Mouse (Mus musculus) embryonic facial prominence, embryonic 13.5 days (tissue): ENCODE measurements around the gene Gng8. TPM values are rescaled to one million over a fixed set of nuclear protein-coding genes. Genes with fewer than 3 reads are reported as not detected.

Experiments used
- ATAC-seq: fragments of 200-750 bp; cut with Nextera tagmentation; 2 replicates; pipeline ENCODE4 v1.8.0; 2017; ENCODE audit warnings: low read depth; ENCODE audit not compliant: insufficient number of reproducible peaks, insufficient read depth, low FRiP score, low TSS enrichment
- H3K27ac ChIP-seq: fragments of 300-500 bp; sonication (generic); 2 replicates; pipeline ENCODE4 v1.5.1; 2015; ENCODE audit warnings: moderate library complexity, mild to moderate bottlenecking, inconsistent platforms
- H3K27me3 ChIP-seq: fragments of 300-500 bp; sonication (generic); 2 replicates; pipeline ENCODE4 v1.6.1; 2015; ENCODE audit warnings: mild to moderate bottlenecking, inconsistent platforms
- H3K36me3 ChIP-seq: fragments of 300-500 bp; sonication (generic); 2 replicates; pipeline ENCODE4 v1.6.1; 2015; ENCODE audit warnings: mild to moderate bottlenecking, inconsistent platforms
- H3K4me1 ChIP-seq: fragments of 300-500 bp; sonication (generic); 2 replicates; pipeline ENCODE4 v1.6.1; 2015; ENCODE audit warnings: inconsistent platforms
- H3K4me2 ChIP-seq: fragments of 300-500 bp; sonication (generic); 2 replicates; pipeline ENCODE4 v1.6.1; 2015; ENCODE audit warnings: moderate library complexity, mild to moderate bottlenecking, inconsistent platforms
- H3K4me3 ChIP-seq: fragments of 300-500 bp; sonication (generic); 2 replicates; pipeline ENCODE4 v1.5.1; 2015; ENCODE audit warnings: mild to moderate bottlenecking, inconsistent platforms
- H3K9ac ChIP-seq: fragments of 300-500 bp; sonication (generic); 2 replicates; pipeline ENCODE4 v1.6.1; 2015; ENCODE audit warnings: mild to moderate bottlenecking, inconsistent platforms
- H3K9me3 ChIP-seq: fragments of 300-500 bp; sonication (generic); 2 replicates; pipeline ENCODE4 v1.6.1; 2016; ENCODE audit warnings: inconsistent platforms
- WGBS: fragments of 180-500 bp; shearing (Covaris S2); methylation state at CpG from one replicate; pipeline ENCODE4 v1.1.7; 2015; ENCODE audit warnings: mixed read lengths; 5-methylcytosine and 5-hydroxymethylcytosine counted together
- polyA plus RNA-seq: library from polyadenylated mRNA; unstranded; fragments of >200 nt; fragmentation: Nextera tagmentation; extraction: Ambion mirVana; gene quantifications from 2 replicates; pipeline ENCODE4 v1.2.1, GENCODE M21; 2015

Gene Gng8
- polyA plus RNA-seq, 1 experiment from 2014 or later = 19.9 TPM

- no peaks in the 10 kb centered on the region for H3K9me3 ChIP-seq
- no peaks in the 10 kb centered on the region for H3K27me3 ChIP-seq
- ATAC-seq = peak; percentile 11; the same call in 1 of the 2 replicates
- peak overlapping the region; percentile 80 for H3K4me2 ChIP-seq
- peak overlapping the region; percentile 93 for H3K27ac ChIP-seq
- WGBS = 2% methylated on average over 13 of the region's 13 CpGs
- peaks cover 27% of the 10 kb centered on the region for H3K4me1 ChIP-seq
- peak overlapping the region; percentile 85 for H3K4me3 ChIP-seq
- peaks cover 31% of the 10 kb centered on the region for H3K36me3 ChIP-seq
- H3K9ac ChIP-seq = peak overlapping the region; percentile 91
These were observed 15.0 kb upstream of the Gng8 start for GRCm38 (mm10) chr7:16876608-16877007.

DNA sequence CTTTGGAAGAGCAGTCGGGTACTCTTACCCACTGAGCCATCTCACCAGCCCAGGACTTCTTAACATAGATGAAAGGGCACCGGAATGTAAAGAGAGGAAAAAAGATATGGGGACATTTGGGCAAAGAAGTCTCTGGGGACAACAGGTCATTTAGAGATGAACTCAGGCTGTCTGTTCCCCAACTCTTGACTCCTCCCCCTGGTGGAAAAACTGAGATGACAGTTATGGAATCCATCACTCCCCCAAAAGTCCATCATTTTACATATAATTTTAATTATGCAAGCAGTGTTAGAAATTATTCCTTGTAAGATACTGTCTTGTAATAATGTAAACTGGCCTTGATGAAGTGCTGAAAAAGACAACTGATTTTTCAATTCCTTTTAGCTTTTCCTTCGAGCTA lies 13.9 kb upstream of the Gng8 start:
- H3K9ac ChIP-seq = no peak overlapping the region
- H3K9me3 ChIP-seq = no peaks in the 10 kb centered on the region
- no peak for ATAC-seq
- no peak overlapping the region for H3K4me3 ChIP-seq
- H3K4me1 ChIP-seq = peaks cover 27% of the 10 kb centered on the region
- peaks cover 34% of the 10 kb centered on the region for H3K36me3 ChIP-seq
- no peaks in the 10 kb centered on the region for H3K27me3 ChIP-seq
- no peak overlapping the region for H3K27ac ChIP-seq
- H3K4me2 ChIP-seq = no peak overlapping the region
- WGBS = 78% methylated on average over 3 of the region's 3 CpGs

GRCm38 (mm10) chr7:16879796-16880547 lies 11.6 kb upstream of the Gng8 start:
- H3K9ac ChIP-seq = peak overlapping the region; percentile 16
- 23% methylated on average over 7 of the region's 9 CpGs for WGBS
- peaks cover 57% of the 10 kb centered on the region for H3K36me3 ChIP-seq
- no peak for ATAC-seq
- peaks cover under 1% of the 10 kb centered on the region; the same call in 1 of the 2 replicates for H3K27me3 ChIP-seq
- H3K27ac ChIP-seq = peak overlapping the region; percentile 74
- no peak overlapping the region for H3K4me3 ChIP-seq
- H3K4me1 ChIP-seq = peaks cover 25% of the 10 kb centered on the region
- H3K4me2 ChIP-seq = no peak overlapping the region
- peaks cover under 1% of the 10 kb centered on the region; the same call in 1 of the 2 replicates for H3K9me3 ChIP-seq

GRCm38 (mm10) chr7:16880615-16881014 lies 11.0 kb upstream of the Gng8 start:
- peak overlapping the region; percentile 16 for H3K9ac ChIP-seq
- H3K9me3 ChIP-seq = peaks cover 7% of the 10 kb centered on the region
- peaks cover 63% of the 10 kb centered on the region for H3K36me3 ChIP-seq
- 19% methylated on average over 5 of the region's 5 CpGs for WGBS
- H3K4me3 ChIP-seq = no peak overlapping the region
- peaks cover 25% of the 10 kb centered on the region for H3K4me1 ChIP-seq
- ATAC-seq = no peak
- H3K4me2 ChIP-seq = no peak overlapping the region
- H3K27ac ChIP-seq = peak overlapping the region; percentile 74
- peaks cover 4% of the 10 kb centered on the region; the same call in 1 of the 2 replicates for H3K27me3 ChIP-seq

GRCm38 (mm10) chr7:16883162-16883561 lies 8.4 kb upstream of the Gng8 start:
- WGBS = 94% methylated on average over 6 of the region's 6 CpGs
- Histone ChIP-seq H3K27ac (no peak overlapping the region), H3K27me3 (peaks cover 11% of the 10 kb centered on the region; the same call in 1 of the 2 replicates), H3K36me3 (peaks cover 84% of the 10 kb centered on the region), H3K9me3 (peaks cover 12% of the 10 kb centered on the region), H3K4me3 (no peak overlapping the region), H3K9ac (no peak overlapping the region), H3K4me2 (no peak overlapping the region), H3K4me1 (peaks cover 16% of the 10 kb centered on the region; the same call in 1 of the 2 replicates)
- no peak for ATAC-seq

DNA sequence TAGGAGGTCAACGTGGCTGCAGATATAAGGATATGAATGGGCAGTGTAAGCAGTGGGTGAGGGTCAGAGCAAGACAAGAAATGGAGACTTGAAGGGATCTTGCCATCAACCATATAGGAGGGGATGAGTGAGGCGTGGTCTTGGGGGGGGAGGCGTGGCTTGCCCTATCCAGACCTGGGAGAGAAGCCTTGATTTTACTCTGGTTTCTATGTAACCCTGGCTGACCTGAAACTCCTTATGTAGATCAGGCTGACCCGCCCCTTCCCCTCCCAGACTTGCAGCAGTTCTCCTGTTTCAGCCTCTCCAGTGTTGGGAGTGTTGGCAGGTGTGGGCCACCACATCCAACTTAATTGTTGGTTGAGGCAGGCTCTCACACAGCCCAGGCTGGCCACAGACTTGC lies 7.3 kb upstream of the Gng8 start:
- Histone ChIP-seq H3K9ac (no peak overlapping the region), H3K9me3 (peaks cover 12% of the 10 kb centered on the region), H3K36me3 (peaks cover 72% of the 10 kb centered on the region), H3K27ac (no peak overlapping the region), H3K4me1 (peaks cover 16% of the 10 kb centered on the region; the same call in 1 of the 2 replicates), H3K4me3 (no peak overlapping the region), H3K4me2 (no peak overlapping the region), H3K27me3 (peaks cover 11% of the 10 kb centered on the region; the same call in 1 of the 2 replicates)
- 45% methylated on average over 4 of the region's 4 CpGs for WGBS
- no peak for ATAC-seq

DNA sequence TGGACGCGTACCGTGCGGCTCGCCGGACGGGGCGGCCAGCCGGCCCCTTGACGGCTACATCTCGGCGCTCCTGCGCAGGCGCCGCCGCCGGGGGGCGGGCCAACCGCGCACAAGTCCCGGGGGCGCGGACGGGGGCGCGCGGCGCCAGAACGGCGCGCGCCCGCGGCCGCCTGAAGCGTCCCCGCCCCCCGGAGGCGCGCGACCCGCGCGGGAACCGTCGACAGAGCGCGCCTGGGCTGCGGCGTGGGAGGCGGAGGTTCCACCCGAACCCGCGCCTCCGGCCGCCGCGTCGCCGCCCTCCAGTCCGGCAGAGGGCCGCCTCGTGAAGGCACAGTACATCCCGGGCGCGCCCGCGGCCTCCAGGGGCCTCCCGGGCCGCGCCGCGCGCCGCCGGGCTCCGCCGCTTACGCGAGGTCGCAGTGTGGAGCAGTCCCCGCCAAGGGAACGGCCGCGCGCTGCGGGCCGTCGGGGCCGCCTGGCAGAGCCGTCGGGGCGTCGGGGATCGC lies 6.3 kb upstream of the Gng8 start:
- Histone ChIP-seq H3K4me2 (peak overlapping the region; percentile 48), H3K9me3 (peaks cover 12% of the 10 kb centered on the region), H3K27me3 (peaks cover 11% of the 10 kb centered on the region; the same call in 1 of the 2 replicates), H3K27ac (0 out of 2 replicates have a peak overlapping the region, but pooled peaks have one; percentile 12), H3K9ac (0 out of 2 replicates have a peak overlapping the region, but pooled peaks have one; percentile 11), H3K4me3 (peak overlapping the region; percentile 32), H3K4me1 (peaks cover 16% of the 10 kb centered on the region), H3K36me3 (peaks cover 70% of the 10 kb centered on the region)
- no peak for ATAC-seq
- WGBS = 16% methylated on average over 91 of the region's 95 CpGs

DNA sequence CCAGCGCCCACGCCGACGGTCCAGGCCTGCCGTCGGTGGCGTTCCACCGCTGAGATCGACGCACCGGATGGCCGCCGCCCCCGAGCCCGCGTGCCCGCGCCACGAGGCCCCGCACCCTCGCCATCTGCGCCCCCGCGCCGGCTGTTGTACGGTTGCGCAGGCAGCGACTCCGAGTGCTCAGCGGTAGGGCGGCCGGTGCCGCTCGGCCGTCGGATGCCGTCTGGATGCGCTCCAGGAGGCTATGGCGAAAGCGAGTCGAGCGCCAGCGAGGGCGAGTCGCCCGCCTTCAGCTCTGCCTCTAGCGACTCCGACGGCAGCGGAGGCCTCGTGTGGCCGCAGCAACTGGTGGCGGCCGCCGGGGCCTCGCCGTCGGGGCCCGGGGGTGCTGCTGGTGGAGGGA lies 5.7 kb upstream of the Gng8 start:
- Histone ChIP-seq H3K4me2 (peak overlapping the region; percentile 48), H3K4me3 (peak overlapping the region; percentile 32), H3K36me3 (peaks cover 68% of the 10 kb centered on the region), H3K27ac (no peak overlapping the region), H3K9ac (0 out of 2 replicates have a peak overlapping the region, but pooled peaks have one; percentile 11), H3K27me3 (peaks cover 11% of the 10 kb centered on the region; the same call in 1 of the 2 replicates), H3K4me1 (peaks cover 16% of the 10 kb centered on the region), H3K9me3 (peaks cover 12% of the 10 kb centered on the region)
- ATAC-seq = no peak
- 58% methylated on average over 59 of the region's 59 CpGs for WGBS

GRCm38 (mm10) chr7:16890536-16890935 lies 1.1 kb upstream of the Gng8 start:
- ATAC-seq = peak; percentile 0; the same call in 1 of the 2 replicates
- WGBS = 9% methylated on average over 6 of the region's 6 CpGs
- peaks cover 59% of the 10 kb centered on the region for H3K4me1 ChIP-seq

GRCm38 (mm10) chr7:16890944-16891343 lies 642 bp upstream of the Gng8 start:
- peak overlapping the region; percentile 72 for H3K4me2 ChIP-seq
- H3K9ac ChIP-seq = peak overlapping the region; percentile 62
- peaks cover 3% of the 10 kb centered on the region for H3K9me3 ChIP-seq
- H3K27me3 ChIP-seq = peaks cover 13% of the 10 kb centered on the region; the same call in 1 of the 2 replicates
- H3K4me1 ChIP-seq = peaks cover 60% of the 10 kb centered on the region
- peak; percentile 85 for ATAC-seq
- peak overlapping the region; percentile 44 for H3K4me3 ChIP-seq
- WGBS = under 1% methylated on average over 23 of the region's 23 CpGs
- H3K36me3 ChIP-seq = peaks cover 19% of the 10 kb centered on the region
- H3K27ac ChIP-seq = peak overlapping the region; percentile 98

More at GRCm38 (mm10) chr7:16890536-16890935, 1.1 kb upstream of the Gng8 start:
- Histone ChIP-seq H3K27me3 (peaks cover 16% of the 10 kb centered on the region; the same call in 1 of the 2 replicates), H3K4me3 (peak overlapping the region; percentile 44), H3K27ac (peak overlapping the region; percentile 98), H3K36me3 (peaks cover 23% of the 10 kb centered on the region), H3K9ac (peak overlapping the region; percentile 62), H3K4me2 (peak overlapping the region; percentile 72), H3K9me3 (peaks cover 7% of the 10 kb centered on the region)

GRCm38 (mm10) chr7:16892352-16892730 lies 755 bp downstream of the Gng8 start:
- Histone ChIP-seq H3K9ac (peak overlapping the region; percentile 66), H3K4me2 (peak overlapping the region; percentile 72), H3K27ac (peak overlapping the region; percentile 98; the same call in 1 of the 2 replicates), H3K36me3 (peaks cover 10% of the 10 kb centered on the region), H3K4me3 (peak overlapping the region; percentile 44), H3K27me3 (peaks cover 9% of the 10 kb centered on the region; the same call in 1 of the 2 replicates), H3K9me3 (no peaks in the 10 kb centered on the region), H3K4me1 (peaks cover 60% of the 10 kb centered on the region)
- ATAC-seq = no peak
- 26% methylated on average over 9 of the region's 9 CpGs for WGBS
